Mouse (Mus musculus): Measurements from ENCODE around the gene Rps6kl1.

Gene Rps6kl1

GRCm38 (mm10) chr12:85103096-85103495 is 48.0 kb downstream of the Rps6kl1 start:
- DNase-seq: no peak

GRCm38 (mm10) chr12:85101521-85102106 is 49.5 kb downstream of the Rps6kl1 start:
- DNase-seq: no peak

GRCm38 (mm10) chr12:85101001-85101400 is 50.1 kb downstream of the Rps6kl1 start:
- no peak for DNase-seq

GRCm38 (mm10) chr12:85095859-85096258 is 55.2 kb downstream of the Rps6kl1 start:
- no peak for DNase-seq

- DNase-seq: no peak
These were observed 55.9 kb downstream of the Rps6kl1 start for GRCm38 (mm10) chr12:85095146-85095545.

GRCm38 (mm10) chr12:85094706-85095105 is 56.4 kb downstream of the Rps6kl1 start:
- no peak for DNase-seq

- no peak for DNase-seq
These were observed 57.1 kb downstream of the Rps6kl1 start for GRCm38 (mm10) chr12:85094010-85094409.

- DNase-seq: peak; percentile 32 to 73
These were observed 58.9 kb downstream of the Rps6kl1 start for GRCm38 (mm10) chr12:85092214-85092613.

GRCm38 (mm10) chr12:85091190-85091589 is 59.9 kb downstream of the Rps6kl1 start:
- DNase-seq: no peak

- DNase-seq: no peak
These were observed 63.2 kb downstream of the Rps6kl1 start for GRCm38 (mm10) chr12:85087845-85088244.

Data from spleen, adult 18-20 months (tissue).